Mouse (Mus musculus) layer of hippocampus, postnatal 36 days (tissue): Measurements from ENCODE around the gene Gys1. TPM values are rescaled to one million over a fixed set of nuclear protein-coding genes. Genes with fewer than 3 reads are reported as not detected.
A peak's percentile ranks its signal among the peaks of the same experiment; 100 is the strongest.
"Not testable (repeated sequence)": the region's sequence is repeated elsewhere in the genome, so short reads cannot be mapped to it uniquely, and the experiment has no call there.

Experiments used
- DNase-seq, 2 experiments: peaks; one replicate each; pipeline ENCODE4 v3.0.0; 2022
- total RNA-seq, 2 experiments: library from RNA; stranded (reverse); gene quantifications; 2 replicates each; pipeline ENCODE4 v1.2.3; 2021

Gene Gys1
- total RNA-seq, 2 experiments from 2014 or later = 14.5 to 18.6 TPM

GRCm38 (mm10) chr7:45457204-45458060, 22.8 kb downstream of the Gys1 start:
- DNase-seq = no peak

- DNase-seq = peak; percentile 70 to 71
Observed at GRCm38 (mm10) chr7:45458748-45459563, 24.3 kb downstream of the Gys1 start.

- DNase-seq = peak; percentile 95
Observed at GRCm38 (mm10) chr7:45459564-45460140, 25.0 kb downstream of the Gys1 start, which contains the start of gene Ftl1. Gene Ftl1, minus strand, starts transcription at chr7:45459884.

- peak in 1 of 2 experiments; percentile 17 for DNase-seq
Observed at GRCm38 (mm10) chr7:45460377-45460776, 25.7 kb downstream of the Gys1 start.

- DNase-seq = no peak
Observed at GRCm38 (mm10) chr7:45460860-45461314, 26.2 kb downstream of the Gys1 start.

- DNase-seq = no peak
Observed at GRCm38 (mm10) chr7:45461326-45461725, 26.7 kb downstream of the Gys1 start.

- DNase-seq = no peak
Observed at GRCm38 (mm10) chr7:45461781-45462180, 27.1 kb downstream of the Gys1 start.

- no peak for DNase-seq
Observed at GRCm38 (mm10) chr7:45462325-45462724, 27.7 kb downstream of the Gys1 start.

GRCm38 (mm10) chr7:45462868-45463267, 28.2 kb downstream of the Gys1 start:
- DNase-seq = not testable (repeated sequence)

- no peak for DNase-seq
Observed at GRCm38 (mm10) chr7:45463987-45464778, 29.5 kb downstream of the Gys1 start.

GRCm38 (mm10) chr7:45465112-45465511, 30.5 kb downstream of the Gys1 start:
- no peak for DNase-seq

GRCm38 (mm10) chr7:45465549-45465948, 30.9 kb downstream of the Gys1 start:
- peak in 1 of 2 experiments; percentile 28 for DNase-seq

GRCm38 (mm10) chr7:45466283-45467089, 31.8 kb downstream of the Gys1 start, which contains the start of gene Bax:
Gene Bax, minus strand, starts transcription at chr7:45466898.
- DNase-seq = peak; percentile 93 to 95

GRCm38 (mm10) chr7:45467090-45467670, 32.5 kb downstream of the Gys1 start:
- DNase-seq = no peak

GRCm38 (mm10) chr7:45470869-45471268, 36.2 kb downstream of the Gys1 start:
- DNase-seq = peak in 1 of 2 experiments; percentile 54

- DNase-seq = no peak
Observed at GRCm38 (mm10) chr7:45475291-45475969, 40.8 kb downstream of the Gys1 start.

- DNase-seq = no peak
Observed at GRCm38 (mm10) chr7:45476453-45476852, 41.8 kb downstream of the Gys1 start.

- peak in 1 of 2 experiments; percentile 47 for DNase-seq
Observed at GRCm38 (mm10) chr7:45477003-45477402, 42.4 kb downstream of the Gys1 start.

GRCm38 (mm10) chr7:45478774-45479173, 44.1 kb downstream of the Gys1 start:
- DNase-seq = no peak

GRCm38 (mm10) chr7:45480310-45480709, 45.7 kb downstream of the Gys1 start:
- not testable (repeated sequence) for DNase-seq
